Mouse (Mus musculus) macrophage (primary cell): ENCODE measurements around the gene Cask. TPM values are rescaled to one million over a fixed set of nuclear protein-coding genes. Genes with fewer than 3 reads are reported as not detected.

Experiments
- polyA plus RNA-seq: library from polyadenylated mRNA; stranded (reverse); fragments of 250-400 nt; gene quantifications from 3 replicates; pipeline ENCODE4 v1.2.4, GENCODE M21; 2018; ENCODE audit warnings: inconsistent platforms

Gene Cask
- polyA plus RNA-seq, 1 experiment from 2014 or later: 12.0 TPM

Other genes starting within 250 kb of the Cask start
- gene Gpr34, start 219.3 kb downstream of the Cask start, polyA plus RNA-seq: 10.4 to 30.0 TPM (median 24.8 TPM) in 3 replicates
- 0.37 to 0.41 TPM in 2 of 3 replicates, not detected in the other for gene Gpr82, start 190.0 kb downstream of the Cask start, polyA plus RNA-seq